Mouse (Mus musculus) stomach, adult 2 months (tissue): Measurements from ENCODE around the gene Cep95. TPM values are rescaled to one million over a fixed set of nuclear protein-coding genes. Genes with fewer than 3 reads are reported as not detected.

Source experiments
- polyA plus RNA-seq: library from polyadenylated mRNA; depleted of rRNA; stranded (reverse); fragments of >200 nt; gene quantifications from 2 replicates; pipeline ENCODE4 v1.2.3, GENCODE M21; 2012; rRNA removed

The Cep95 gene
- 0.14 and 0.50 TPM in 2 replicates for polyA plus RNA-seq

GRCm38 (mm10) chr11:106788775-106789459 lies at the start of gene Cep95, which contains the start of gene Ddx5:
Cep95 (plus strand) TSS chr11:106789252.
Ddx5 (minus strand) TSS chr11:106789185.

GRCm38 (mm10) chr11:106750121-106750751 lies 38.8 kb upstream of the Cep95 start, which contains the start of gene Pecam1:
Pecam1 (minus strand) TSS chr11:106750628.

GRCm38 (mm10) chr11:106751039-106752018 lies 37.7 kb upstream of the Cep95 start, which contains the start of gene Milr1:
Milr1 (plus strand) TSS chr11:106751226.

GRCm38 (mm10) chr11:106779388-106780088 lies 9.5 kb upstream of the Cep95 start, which contains the start of gene Polg2:
Polg2 (minus strand) TSS chr11:106779537.

Other genes starting within 250 kb of the Cep95 start
- 7.5 and 8.5 TPM in 2 replicates for gene Tex2, start 175.8 kb upstream of the Cep95 start, polyA plus RNA-seq
- 5.6 and 8.9 TPM in 2 replicates for gene Pecam1, start 38.6 kb upstream of the Cep95 start, polyA plus RNA-seq
- gene Milr1, start 38.0 kb upstream of the Cep95 start, polyA plus RNA-seq = 0.13 and 0.15 TPM in 2 replicates
- 2.2 and 2.6 TPM in 2 replicates for gene Polg2, start 9.7 kb upstream of the Cep95 start, polyA plus RNA-seq
- 462 and 553 TPM in 2 replicates for gene Ddx5, start 67 bp upstream of the Cep95 start, polyA plus RNA-seq
- 1.6 and 2.4 TPM in 2 replicates for gene Smurf2, start 131.5 kb downstream of the Cep95 start, polyA plus RNA-seq
- 14.5 and 17.7 TPM in 2 replicates for gene Kpna2, start 210.3 kb downstream of the Cep95 start, polyA plus RNA-seq
- gene 1810010H24Rik, start 236.4 kb downstream of the Cep95 start, polyA plus RNA-seq = 1.3 and 1.6 TPM in 2 replicates